Mouse (Mus musculus): ENCODE results near the gene Jakmip3. TPM values are rescaled to one million over a fixed set of nuclear protein-coding genes. Genes with fewer than 3 reads are reported as not detected.

Jakmip3 gene
- total RNA-seq, 2 experiments from 2014 or later = 4.4 to 5.4 TPM

DNA sequence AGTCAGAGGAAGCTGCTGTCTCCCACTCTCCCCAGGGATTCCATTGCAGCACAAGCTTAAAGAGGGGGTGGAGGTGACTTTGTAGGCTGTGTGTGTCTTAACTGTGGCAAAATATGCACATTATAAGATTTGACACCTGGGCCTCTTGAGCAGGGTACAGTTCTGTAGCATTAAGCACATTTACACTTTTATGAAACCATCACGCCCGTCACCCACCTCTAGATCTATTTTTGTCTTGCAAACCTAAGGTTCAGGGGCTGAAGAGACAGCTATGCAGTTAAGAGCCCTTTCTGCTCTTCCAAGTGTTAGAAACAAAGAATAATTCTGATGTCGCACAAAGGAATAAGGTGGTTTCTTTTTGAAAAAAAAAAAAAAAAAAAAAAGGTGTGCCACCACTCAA lies 5.1 kb downstream of the Jakmip3 start:
- no peak for DNase-seq (ENCODE audit: low spot score in 2 of 2)

DNA sequence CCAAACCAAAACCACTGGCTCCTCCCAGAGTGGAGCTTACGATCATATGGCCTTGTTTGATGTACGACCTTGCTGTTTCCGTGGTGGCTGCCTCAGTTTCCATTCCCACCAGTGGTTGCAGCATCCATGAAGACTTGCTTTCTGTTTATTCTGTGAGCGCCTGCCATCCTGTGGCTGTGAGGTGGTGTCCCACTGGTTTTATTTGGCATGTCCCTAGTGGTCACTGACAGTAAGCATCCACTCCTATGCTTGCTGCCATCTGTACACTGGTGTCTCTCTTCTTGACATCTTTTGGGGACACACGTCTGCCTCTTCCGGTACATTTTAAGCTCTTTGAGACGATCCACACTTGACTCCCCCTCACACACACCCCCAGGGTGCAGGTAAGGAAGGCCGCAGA lies 7.2 kb downstream of the Jakmip3 start:
- no peak for DNase-seq (ENCODE audit: low spot score in 2 of 2)

DNA sequence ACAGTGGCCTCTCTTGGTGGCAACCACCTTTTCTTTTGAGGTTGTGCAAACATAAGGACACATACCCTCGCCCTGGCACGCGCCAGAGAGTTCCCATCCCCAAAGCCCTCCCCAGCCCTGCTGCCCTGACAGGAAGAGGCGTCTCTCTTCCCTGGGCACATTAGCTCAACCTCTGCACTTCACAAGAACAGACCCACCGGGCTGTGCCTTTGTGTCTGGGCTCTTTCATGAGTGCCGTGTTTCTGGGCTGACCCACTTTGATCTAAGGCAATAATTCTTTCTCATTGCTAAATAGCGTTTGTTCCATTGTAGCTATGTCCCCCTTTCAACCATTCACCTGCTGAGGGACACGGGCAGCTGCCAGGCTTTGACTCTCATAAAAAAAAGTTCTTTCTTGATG lies 7.8 kb downstream of the Jakmip3 start:
- no peak for DNase-seq (ENCODE audit: low spot score in 2 of 2)

DNA sequence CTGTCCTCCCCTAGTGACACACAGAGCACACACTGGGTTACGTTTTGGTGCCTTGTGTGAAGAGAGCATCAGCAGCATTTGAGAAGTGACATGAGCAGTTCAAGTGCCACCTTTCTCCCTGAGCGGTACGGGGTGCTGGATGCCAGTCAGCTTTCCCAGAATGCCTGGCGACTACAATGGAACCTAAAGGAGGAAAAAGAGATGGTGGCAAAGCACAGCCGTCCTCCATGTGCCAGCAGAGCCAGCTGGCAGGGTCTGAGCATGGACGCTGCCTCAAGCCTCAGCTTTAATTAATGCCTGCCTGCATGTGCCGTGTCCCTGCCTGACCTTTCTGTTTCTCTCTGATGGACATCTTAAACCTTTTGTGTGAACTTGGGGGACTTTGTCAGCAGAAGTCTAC lies 15.3 kb downstream of the Jakmip3 start:
- DNase-seq (ENCODE audit: low spot score in 2 of 2) = no peak

DNA sequence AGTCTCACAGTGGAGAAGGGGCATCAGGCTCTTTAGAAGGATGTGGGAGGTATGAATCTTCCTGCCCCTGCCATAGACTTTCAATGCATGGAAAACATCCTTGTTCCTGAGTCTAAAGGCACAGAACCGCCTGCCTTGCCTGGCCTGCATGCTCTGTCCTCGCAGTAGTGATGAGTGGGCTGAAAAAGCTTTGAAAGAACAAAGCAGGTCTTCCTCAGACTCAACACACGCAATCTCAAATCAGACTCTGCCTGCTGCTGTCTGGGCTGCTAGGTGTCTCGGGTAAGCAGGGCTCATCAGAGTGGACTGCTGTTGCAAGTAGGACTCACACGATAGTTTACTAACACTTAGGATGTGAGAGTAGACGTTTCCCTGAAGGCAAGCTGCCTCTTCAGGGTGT lies 16.6 kb downstream of the Jakmip3 start:
- DNase-seq (ENCODE audit: low spot score in 2 of 2) = no peak

DNA sequence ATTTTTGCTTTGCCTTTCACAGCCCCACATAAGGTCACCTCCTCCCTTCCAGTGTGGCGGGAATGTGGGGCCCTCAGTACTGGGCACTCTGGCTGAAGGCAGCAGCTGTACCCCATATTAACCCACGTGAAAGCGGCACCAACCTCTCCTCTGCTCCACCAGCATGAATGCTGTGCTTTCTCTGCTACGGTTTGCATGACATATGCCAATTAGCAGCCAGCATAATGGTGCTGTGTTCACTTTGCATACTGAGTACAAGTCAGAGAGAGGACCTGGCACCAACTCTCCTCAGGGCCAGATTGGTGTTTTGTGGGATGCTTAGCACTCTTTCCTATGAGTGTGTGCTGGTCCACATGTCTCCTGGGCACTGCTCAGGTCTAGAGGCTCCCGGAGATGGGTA lies 19.2 kb downstream of the Jakmip3 start:
- DNase-seq (ENCODE audit: low spot score in 2 of 2) = no peak

DNA sequence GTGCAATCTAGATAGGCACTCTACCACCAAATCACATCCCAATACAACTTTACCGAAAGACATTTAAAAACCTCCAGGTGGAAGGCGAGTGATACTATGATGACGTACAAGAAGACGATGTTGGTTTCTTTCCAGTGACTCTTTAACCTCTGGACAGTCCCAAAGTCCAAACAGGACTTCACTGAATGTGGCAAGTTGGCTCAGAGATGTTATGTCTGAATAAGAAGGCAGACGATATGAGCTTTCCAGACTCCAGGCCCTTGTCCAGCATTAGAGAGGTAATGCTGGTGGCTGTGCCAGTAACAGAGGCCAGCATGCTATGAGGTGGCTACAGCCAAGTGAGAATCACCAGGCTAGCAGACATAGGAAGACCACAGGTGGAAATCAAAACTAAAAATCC lies 23.2 kb downstream of the Jakmip3 start:
- DNase-seq (ENCODE audit: low spot score in 2 of 2) = no peak

DNA sequence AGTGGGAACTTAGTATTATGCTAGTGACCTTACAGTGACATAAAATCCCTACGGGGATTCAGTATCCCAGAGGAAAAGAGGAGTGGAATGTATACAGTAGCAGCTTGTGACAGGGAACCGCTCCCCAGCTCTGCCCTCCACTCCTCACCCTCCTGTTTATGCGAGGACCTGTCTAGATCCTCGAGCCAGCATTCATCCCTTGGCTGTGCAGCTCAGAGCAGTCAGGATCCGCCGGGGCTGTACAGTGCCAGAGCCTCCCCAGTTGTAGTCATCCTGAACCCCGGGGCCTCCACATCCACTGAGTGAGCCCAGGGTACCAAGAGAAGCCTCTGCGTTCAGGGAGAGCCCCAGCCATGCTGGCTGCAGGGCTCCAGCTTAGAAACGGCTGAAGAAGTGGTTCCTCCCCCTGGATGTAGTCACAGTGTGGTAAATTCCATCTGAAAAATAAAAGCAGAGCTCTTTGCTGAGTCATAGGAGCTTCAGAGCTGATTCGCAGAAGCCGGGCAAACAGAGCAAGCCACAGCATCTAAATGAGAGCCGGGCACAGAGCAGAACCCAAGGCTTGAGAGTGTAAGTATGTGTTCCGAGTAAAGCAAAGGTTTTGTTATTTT lies 27.6 kb downstream of the Jakmip3 start:
- no peak for DNase-seq (ENCODE audit: low spot score in 2 of 2)

DNA sequence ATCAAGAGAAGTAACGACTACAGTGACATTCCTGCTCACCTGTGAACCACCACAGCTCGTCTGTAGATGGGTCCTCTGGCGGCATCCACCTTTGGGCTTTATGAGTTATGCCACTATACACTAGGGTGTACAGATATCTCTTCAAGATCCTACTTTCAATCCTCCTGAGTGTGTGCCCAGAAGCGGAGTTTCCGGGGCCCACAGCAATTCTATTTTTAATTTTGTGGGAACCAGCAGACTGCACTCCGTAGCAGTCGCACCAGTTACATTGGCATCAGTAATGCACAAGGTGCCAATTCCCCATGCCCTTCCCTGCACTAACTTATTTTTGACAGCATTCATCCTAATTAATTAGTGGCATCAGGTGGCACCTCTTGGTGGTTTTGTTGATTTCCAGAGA lies 37.0 kb downstream of the Jakmip3 start:
- DNase-seq (ENCODE audit: low spot score in 2 of 2) = no peak

DNA sequence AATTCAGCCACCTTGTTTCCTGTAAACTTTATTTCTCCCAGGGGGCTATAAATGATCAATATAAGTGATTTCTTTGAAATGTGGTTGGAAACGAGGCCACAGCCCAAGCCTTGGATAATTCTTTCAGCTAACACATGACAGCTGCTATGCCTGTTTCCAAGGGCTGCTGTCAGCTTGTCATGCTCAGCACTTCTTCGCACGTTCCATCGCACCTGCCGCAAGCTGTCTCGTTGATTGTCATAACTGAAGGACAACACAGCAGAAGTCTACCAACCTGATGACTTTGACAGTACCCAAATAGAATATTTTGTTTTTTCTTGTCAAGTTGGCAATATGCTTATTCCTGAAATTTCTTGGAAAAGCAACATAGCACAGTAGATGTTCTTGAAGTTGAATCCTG lies 44.0 kb downstream of the Jakmip3 start:
- DNase-seq (ENCODE audit: low spot score in 2 of 2) = no peak

DNA sequence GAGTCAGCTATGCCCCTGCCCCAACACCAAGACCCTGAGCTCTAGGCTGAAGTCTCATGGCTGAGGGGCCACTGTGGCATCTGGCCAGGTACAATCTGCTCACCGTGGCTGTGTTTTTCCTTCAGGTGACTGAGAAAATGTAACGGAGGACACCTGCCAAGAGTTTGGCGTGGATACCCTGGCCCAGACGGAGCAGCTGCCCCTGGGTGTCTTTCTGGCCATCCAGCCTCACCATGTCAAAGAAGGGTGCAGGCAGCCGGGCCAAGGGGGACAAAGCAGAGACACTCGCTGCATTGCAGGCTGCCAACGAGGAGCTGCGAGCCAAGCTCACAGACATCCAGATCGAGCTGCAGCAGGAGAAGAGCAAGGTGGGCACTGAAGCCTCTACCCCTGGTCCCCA lies 48.6 kb downstream of the Jakmip3 start:
- DNase-seq (ENCODE audit: low spot score in 2 of 2) = no peak

DNA sequence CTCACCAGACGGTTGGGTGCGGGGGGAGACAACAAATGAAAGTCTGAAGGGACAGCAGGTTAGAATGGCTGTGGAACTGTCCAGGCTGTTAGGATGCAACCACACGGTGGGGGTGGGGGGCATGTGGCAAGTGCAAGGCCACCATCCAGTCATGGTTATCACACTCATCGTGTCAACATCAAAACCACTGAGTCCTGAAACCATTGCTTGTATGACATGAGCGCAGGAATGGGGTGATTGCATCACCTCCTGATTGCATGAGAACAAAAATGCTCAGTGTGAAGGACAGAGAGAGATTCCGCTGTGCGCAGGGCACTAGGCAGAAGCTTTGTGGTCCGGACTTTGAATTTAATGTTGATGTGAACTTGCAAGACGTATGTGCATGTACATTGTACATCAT lies 62.2 kb downstream of the Jakmip3 start:
- DNase-seq (ENCODE audit: low spot score in 2 of 2) = peak in 1 of 2 experiments; percentile 7

DNA sequence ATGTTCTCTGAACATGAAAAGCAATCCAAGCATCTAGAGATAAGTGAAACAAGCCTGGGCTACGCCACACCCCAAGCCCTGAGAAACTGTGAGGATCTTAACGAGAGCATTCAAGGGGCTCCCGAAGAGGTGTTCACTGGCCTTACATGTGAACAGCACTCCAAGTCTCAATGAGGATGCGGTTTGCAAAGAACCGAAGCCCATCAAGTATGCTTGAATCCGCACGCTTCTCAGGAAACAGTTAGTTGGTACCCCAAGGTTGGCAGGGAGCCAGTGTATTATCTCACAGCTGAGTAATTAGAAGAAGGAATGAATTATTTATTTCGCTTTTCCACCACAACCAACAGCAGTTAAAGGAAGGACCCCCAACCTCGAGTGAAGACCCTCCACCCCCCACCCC lies 62.7 kb downstream of the Jakmip3 start:
- DNase-seq (ENCODE audit: low spot score in 2 of 2) = no peak

DNA sequence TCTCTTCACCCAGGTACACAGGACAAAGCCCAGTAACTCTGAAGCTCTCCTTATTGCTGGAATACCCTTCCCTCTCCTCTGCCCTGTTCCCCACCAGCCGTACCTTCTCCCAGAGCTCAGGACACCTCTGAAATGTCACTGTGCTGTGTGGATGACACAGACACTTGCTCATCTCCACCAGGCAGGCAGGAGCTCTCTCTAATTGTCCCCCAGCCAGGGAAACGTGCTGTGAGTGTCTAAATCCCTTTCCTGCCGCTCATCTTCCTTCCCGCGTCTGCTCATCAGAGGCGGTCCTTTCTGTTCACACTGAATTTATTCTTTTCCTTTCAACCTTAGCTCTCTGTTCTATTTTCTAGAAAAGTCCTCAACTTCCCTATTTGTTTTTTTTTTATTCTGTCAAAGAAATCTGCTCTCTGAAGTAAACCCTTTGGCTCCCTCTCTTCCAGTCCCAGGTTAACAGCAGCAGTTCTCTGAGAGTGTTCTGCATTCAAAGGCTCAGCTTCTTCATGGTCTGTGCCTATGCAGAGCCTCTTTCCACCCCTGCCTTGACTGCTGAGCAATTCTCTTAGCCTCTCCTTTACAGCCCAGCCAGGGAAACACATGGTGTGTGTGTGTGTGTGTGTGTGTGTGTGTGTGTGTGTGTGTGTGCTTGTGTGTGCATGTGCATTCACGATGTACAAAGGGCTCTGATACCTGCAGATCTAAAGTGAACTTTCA lies 69.4 kb downstream of the Jakmip3 start:
- no peak for DNase-seq (ENCODE audit: low spot score in 2 of 2)

DNA sequence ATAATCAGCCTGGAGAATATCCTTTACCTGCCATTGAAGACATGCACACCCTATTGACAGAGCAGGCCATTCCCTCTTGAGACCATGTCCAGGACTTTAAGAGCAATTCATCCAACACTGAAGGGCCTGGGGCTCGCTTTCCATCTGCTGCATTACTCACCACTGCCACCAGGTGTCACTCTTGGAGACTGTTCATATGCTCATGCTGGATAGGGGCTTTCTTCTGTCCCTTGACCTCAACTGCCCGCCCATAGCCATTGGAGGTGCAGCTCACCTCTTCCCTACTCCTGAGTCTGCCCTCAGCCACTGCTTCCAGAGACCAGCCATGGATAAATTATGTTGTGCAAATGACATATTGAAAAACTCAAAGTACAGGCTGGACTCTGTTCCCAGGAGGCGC lies 70.5 kb downstream of the Jakmip3 start:
- DNase-seq (ENCODE audit: low spot score in 2 of 2) = peak; percentile 48 to 60

DNA sequence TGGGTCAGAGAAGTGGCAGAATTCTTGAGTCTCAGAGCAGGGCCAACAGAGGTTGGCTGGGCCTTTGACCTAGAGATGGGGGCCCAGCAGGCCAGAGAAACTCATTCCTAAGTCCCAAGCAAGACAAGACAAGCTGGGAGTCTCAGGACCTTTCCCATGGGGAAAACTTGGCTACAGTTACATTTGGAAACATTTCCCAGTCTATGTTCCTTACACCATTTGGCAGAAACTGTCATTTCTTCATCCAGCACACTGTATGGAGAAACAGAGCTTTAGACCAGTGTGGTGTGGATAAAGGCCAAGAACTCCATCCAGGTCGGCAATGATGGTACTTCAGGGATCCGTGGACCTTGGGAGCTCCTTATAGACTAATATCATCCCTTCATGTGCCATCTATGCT lies 71.1 kb downstream of the Jakmip3 start:
- no peak for DNase-seq (ENCODE audit: low spot score in 2 of 2)

DNA sequence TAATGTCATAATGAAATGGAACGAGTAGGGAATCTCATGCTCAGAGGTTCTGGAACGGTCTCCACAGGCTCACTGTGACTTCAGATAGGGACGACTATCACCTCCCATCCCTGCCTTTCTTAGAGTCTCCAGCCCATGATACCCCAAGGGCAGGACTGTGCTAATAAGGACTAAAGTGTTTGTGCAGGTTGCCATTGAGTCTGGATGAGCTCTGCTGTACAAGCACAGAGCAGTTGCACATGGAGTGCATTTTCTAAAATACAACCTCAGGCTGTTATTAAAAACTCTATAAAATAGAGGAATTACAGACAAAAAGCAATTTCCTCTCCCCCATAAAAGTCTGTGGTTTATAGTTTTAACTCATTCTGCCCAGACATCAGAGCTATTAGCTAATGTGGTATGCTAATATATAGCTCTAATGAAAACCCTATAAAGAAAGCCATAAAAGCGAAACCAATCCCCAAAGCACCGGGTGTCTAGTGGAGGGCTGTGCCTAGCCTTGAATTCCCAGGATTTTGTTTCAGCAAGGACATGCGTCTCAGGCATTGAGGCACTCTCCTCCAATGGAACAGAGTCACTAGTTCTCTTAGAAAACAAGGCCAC lies 72.3 kb downstream of the Jakmip3 start:
- DNase-seq (ENCODE audit: low spot score in 2 of 2) = no peak

DNA sequence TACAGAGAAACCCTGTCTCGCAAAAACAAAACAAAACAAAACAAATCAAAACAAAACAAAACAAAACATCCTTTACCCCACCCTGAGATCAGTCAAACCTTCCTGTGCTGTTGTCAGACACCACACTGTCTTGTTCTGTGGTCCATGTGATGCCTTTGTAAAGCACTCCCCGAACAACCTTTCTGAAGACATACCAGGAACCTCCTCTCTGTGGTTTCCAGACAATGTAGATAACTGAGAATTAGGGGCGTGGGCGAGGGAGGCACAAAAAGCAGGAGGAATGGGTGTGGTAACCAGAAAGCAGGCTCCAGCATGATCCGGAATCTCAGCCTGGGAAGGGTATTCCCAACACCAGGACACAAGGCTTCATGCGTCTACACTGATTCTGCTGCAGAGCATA lies 74.6 kb downstream of the Jakmip3 start:
- DNase-seq (ENCODE audit: low spot score in 2 of 2) = no peak

DNA sequence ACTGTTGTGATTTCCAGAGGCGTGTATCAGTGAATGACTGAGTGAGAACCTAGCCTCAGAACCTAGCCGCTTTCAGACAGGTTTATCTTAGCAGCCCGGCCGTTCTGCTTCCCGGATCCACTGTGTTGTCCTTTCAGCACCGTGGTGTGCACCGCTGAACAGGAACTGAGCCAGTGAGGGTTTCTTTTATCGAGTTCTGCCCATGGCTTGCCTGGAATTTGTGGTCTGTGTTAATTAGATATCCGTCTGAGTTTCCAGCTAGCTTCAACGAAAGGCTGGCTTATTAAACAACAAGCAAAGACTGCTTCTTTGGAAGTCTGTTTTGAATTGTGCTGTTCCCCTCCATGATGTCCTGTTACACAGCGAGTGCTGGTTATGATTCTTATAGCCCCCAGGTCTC lies 75.8 kb downstream of the Jakmip3 start:
- no peak for DNase-seq (ENCODE audit: low spot score in 2 of 2)

DNA sequence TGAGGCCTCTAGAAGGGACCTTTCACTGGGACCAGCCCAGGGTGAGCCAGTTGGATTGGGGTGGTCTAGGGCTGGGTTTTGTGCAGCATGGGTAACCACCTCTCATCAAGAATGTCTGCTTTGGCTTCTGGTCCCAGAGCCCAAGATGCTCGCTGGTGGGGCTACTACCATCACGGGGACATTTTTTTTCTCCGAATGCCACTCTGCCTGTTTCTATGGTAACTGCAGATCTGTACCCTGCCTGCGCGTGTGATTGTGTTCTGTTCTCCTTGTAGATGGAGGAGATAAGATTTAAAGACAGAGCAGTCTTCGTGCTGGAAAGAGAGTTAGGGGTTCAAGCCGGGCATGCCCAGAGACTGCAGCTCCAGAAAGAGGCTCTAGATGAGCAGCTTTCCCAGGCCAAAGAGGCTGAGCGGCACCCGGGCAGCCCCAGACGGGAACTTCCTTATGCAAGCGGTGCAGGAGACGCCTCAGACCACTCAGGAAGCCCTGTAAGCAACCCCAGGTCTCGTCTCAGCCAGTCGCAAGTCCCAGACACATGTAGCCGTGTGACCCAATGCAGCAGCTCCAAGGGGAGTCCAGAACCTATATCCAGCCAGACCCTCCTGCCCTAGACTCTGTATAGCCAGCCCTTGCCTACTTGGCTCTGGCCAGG lies 76.8 kb downstream of the Jakmip3 start:
- no peak for DNase-seq (ENCODE audit: low spot score in 2 of 2)

DNA sequence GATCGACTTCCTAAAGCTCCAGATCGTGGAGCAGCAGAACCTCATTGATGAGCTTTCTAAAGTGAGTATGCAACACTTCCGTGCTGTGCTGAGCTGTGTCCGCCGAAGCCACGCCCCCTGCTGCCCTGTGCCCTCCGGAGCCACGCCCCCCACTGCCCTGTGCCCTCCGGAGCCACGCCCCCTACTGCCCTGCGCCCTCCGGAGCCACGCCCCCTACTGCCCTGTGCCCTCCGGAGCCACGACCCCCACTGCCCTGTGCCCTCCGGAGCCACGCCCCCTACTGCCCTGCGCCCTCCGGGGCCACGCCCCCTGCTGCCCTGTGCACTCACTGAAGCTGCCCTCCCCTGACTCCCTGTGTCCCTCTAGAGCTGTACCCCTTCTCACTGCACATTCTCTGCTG lies 80.4 kb downstream of the Jakmip3 start:
- DNase-seq (ENCODE audit: low spot score in 2 of 2) = no peak

DNA sequence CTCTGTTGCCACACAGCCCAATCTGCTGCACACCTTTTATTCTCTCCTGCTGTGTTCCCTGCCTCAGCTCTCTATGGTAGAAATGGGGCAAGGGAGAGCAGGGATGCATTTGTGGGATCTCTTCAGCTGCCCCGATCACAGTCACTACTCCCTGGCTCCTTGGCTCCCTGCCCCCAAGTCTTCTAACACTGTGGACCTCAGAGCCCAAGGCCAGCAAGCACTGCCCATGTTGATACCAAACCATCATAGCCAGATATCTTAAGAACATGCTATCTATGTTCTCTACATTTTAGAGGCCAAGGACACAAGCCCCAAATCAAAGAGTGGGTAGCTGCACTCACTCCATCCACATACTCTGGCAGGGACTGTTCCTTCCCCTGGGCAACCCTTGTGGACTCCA lies 80.8 kb downstream of the Jakmip3 start:
- DNase-seq (ENCODE audit: low spot score in 2 of 2) = no peak

Measured in adrenal gland, adult 18-20 months (tissue).